Mouse (Mus musculus): ENCODE measurements at regions not wholly inside any gene's neighbourhood (a gene's known extent, or its start where the extent isn't known, plus 50 kb on each side); places are given as distances from the start of the nearest gene placed in this dataset.
A peak's percentile ranks its signal among the peaks of the same experiment; 100 is the strongest.

- Histone ChIP-seq H3K9ac (no peak overlapping the region), H3K4me2 (no peak overlapping the region), H3K27me3 (no peaks in the 10 kb centered on the region), H3K4me3 (no peak overlapping the region), H3K27ac (no peak overlapping the region), H3K9me3 (replicated peaks) (no peaks in the 10 kb centered on the region), H3K36me3 (ENCODE audit: poor library complexity, severe bottlenecking) (no peaks in the 10 kb centered on the region), H3K4me1 (0 out of 2 replicates have a peak, but pooled peaks cover 4% of the 10 kb centered on the region)
- 28% methylated on average over 3 of the region's 3 CpGs for WGBS
- ATAC-seq = peak; percentile 89
Observed at GRCm38 (mm10) chr11:38224300-38224699, 988.5 kb upstream of the Tenm2 start.

DNA sequence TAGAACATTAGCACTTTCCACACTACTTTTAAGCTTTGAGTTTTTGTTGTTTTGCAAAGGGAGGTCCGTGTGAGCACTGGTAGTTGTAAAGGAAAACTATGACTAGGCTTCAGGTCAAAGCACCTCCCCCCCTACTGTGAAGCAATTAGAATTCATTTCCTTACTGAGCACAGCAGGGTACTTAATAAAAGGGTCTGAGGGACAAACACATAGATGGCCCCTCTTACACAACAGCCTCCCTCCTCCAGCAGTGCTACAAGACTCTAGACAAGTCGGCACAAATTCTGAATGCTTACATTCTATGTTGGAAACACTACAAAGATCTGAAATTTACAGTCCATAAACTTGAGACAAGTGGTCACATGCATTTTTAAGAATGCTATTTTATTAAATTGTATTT is 967.6 kb upstream of the Tenm2 start:
- ATAC-seq = no peak
- H3K9me3 ChIP-seq (replicated peaks) = no peaks in the 10 kb centered on the region
- H3K27ac ChIP-seq = no peak overlapping the region
- 1% methylated on average over 2 of the region's 2 CpGs for WGBS
- no peak overlapping the region for H3K4me3 ChIP-seq
- no peak overlapping the region for H3K9ac ChIP-seq
- H3K4me2 ChIP-seq = no peak overlapping the region
- H3K36me3 ChIP-seq (ENCODE audit: poor library complexity, severe bottlenecking) = no peaks in the 10 kb centered on the region
- H3K27me3 ChIP-seq = no peaks in the 10 kb centered on the region
- 0 out of 2 replicates have a peak, but pooled peaks cover 2% of the 10 kb centered on the region for H3K4me1 ChIP-seq

DNA sequence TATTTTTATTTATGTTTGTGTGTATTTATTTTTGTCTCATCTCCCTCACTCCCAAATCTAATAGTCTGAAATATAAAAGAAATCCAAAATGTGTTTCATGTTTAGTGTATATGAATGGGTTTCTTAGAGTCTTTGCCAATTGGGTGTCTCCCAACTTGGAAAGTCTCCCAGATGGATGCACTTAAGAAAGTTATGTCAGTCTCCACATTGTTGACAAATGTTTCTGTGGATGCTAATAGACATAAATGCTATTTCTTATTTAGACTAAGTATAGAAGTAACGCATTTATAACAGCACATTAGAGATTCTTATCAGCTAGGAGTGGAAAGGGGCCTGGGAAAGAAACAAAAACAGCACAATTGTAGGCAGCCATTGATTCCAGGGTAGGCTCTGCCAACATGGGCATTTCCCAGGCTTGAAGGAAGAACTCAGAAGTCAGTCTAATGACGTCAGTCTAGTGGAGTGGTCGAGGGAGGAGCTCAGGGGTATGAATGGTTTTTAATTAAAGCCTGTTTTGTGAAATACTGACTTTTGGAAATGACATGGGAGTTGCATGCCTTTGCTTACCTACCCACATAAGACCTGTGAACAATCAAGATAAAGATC is 965.5 kb upstream of the Tenm2 start:
- Histone ChIP-seq H3K36me3 (ENCODE audit: poor library complexity, severe bottlenecking) (no peaks in the 10 kb centered on the region), H3K27me3 (no peaks in the 10 kb centered on the region), H3K4me3 (no peak overlapping the region), H3K4me1 (0 out of 2 replicates have a peak, but pooled peaks cover 2% of the 10 kb centered on the region), H3K9me3 (replicated peaks) (no peaks in the 10 kb centered on the region), H3K4me2 (no peak overlapping the region), H3K9ac (no peak overlapping the region), H3K27ac (no peak overlapping the region)
- peak; percentile 59; the same call in 1 of the 2 replicates for ATAC-seq
- WGBS = 61% methylated on average over 3 of the region's 3 CpGs

GRCm38 (mm10) chr11:38193719-38194118 is 958.0 kb upstream of the Tenm2 start:
- no peaks in the 10 kb centered on the region for H3K27me3 ChIP-seq
- peaks cover 14% of the 10 kb centered on the region for H3K4me1 ChIP-seq
- H3K9me3 ChIP-seq (replicated peaks) = no peaks in the 10 kb centered on the region
- no peak overlapping the region for H3K9ac ChIP-seq
- H3K27ac ChIP-seq = no peak overlapping the region
- ATAC-seq = peak; percentile 90
- H3K36me3 ChIP-seq (ENCODE audit: poor library complexity, severe bottlenecking) = no peaks in the 10 kb centered on the region
- H3K4me3 ChIP-seq = no peak overlapping the region
- H3K4me2 ChIP-seq = no peak overlapping the region
- WGBS = 34% methylated on average over 5 of the region's 5 CpGs

GRCm38 (mm10) chr11:38191895-38192547 is 956.3 kb upstream of the Tenm2 start:
- 42% methylated on average over 2 of the region's 2 CpGs for WGBS
- Histone ChIP-seq H3K27me3 (no peaks in the 10 kb centered on the region), H3K4me3 (no peak overlapping the region), H3K27ac (no peak overlapping the region), H3K4me2 (no peak overlapping the region), H3K9ac (no peak overlapping the region), H3K9me3 (replicated peaks) (no peaks in the 10 kb centered on the region), H3K36me3 (ENCODE audit: poor library complexity, severe bottlenecking) (no peaks in the 10 kb centered on the region), H3K4me1 (peaks cover 14% of the 10 kb centered on the region)
- peak; percentile 66; the same call in 1 of the 2 replicates for ATAC-seq

DNA sequence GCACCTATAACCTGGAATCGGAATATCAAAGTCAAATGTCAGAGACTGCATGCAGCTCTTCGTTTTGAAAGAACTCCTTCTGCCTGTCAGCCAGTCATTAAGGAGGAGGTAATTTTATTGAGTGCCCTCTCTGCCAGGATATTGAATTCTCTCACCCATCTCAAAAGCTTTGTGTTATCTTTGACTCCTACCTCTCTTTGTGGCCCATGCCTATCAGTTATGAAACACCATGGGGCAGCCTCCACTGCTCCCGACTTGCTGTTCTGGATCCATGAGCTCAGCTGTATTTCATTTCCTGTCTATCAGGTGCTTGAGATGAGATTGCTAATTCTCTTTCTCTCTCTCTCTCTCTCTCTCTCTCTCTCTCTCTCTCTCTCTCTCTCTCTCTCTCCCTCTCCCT is 955.7 kb upstream of the Tenm2 start:
- no peak for ATAC-seq

DNA sequence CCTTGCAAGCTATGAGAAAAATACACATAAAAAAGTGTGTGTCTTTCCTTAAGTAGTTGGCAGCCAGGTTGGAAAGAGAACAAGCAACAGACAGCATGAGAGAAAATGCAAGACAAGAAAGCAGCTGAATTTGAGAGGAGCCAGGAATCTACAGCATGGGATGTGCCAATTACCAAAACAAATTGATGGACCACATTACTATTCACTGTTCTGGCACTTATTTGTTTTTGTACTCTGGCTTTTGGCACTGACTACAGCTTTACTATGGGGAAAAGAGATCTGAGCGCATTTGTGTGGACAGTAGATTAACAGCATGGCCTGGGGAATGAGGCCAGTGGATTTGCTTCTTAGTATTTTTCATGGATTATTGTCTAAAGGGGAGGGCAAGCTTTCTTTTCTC is 935.0 kb upstream of the Tenm2 start:
- no peaks in the 10 kb centered on the region for H3K9me3 ChIP-seq (replicated peaks)
- H3K4me3 ChIP-seq = no peak overlapping the region
- H3K9ac ChIP-seq = no peak overlapping the region
- 0 out of 2 replicates have a peak, but pooled peaks cover 5% of the 10 kb centered on the region for H3K4me1 ChIP-seq
- no peak overlapping the region for H3K4me2 ChIP-seq
- no peak overlapping the region for H3K27ac ChIP-seq
- H3K36me3 ChIP-seq (ENCODE audit: poor library complexity, severe bottlenecking) = no peaks in the 10 kb centered on the region
- WGBS = 55% methylated on average over 1 of the region's 1 CpGs
- peak; percentile 83 for ATAC-seq
- H3K27me3 ChIP-seq = no peaks in the 10 kb centered on the region

More for the DNA sequence above, 955.7 kb upstream of the Tenm2 start:
- Histone ChIP-seq H3K4me1 (peaks cover 14% of the 10 kb centered on the region), H3K9ac (no peak overlapping the region), H3K36me3 (ENCODE audit: poor library complexity, severe bottlenecking) (no peaks in the 10 kb centered on the region), H3K27me3 (no peaks in the 10 kb centered on the region), H3K4me2 (no peak overlapping the region), H3K4me3 (no peak overlapping the region), H3K9me3 (replicated peaks) (no peaks in the 10 kb centered on the region), H3K27ac (no peak overlapping the region)
- WGBS = 62% methylated on average over 3 of the region's 3 CpGs

GRCm38 (mm10) chr11:38158310-38158709 is 922.5 kb upstream of the Tenm2 start:
- Histone ChIP-seq H3K27me3 (no peaks in the 10 kb centered on the region), H3K9me3 (replicated peaks) (no peaks in the 10 kb centered on the region), H3K4me1 (no peaks in the 10 kb centered on the region), H3K9ac (no peak overlapping the region), H3K36me3 (ENCODE audit: poor library complexity, severe bottlenecking) (no peaks in the 10 kb centered on the region), H3K4me2 (no peak overlapping the region), H3K27ac (no peak overlapping the region), H3K4me3 (no peak overlapping the region)
- ATAC-seq = no peak
- 94% methylated on average over 4 of the region's 4 CpGs for WGBS

- whole genome bisulfite sequencing = 71% methylated on average over 9 of the region's 9 CpGs
- Histone ChIP-seq H3K36me3 (ENCODE audit: poor library complexity, severe bottlenecking) (no peaks in the 10 kb centered on the region), H3K27ac (no peak overlapping the region), H3K9me3 (replicated peaks) (no peaks in the 10 kb centered on the region), H3K4me3 (no peak overlapping the region), H3K4me2 (no peak overlapping the region), H3K9ac (no peak overlapping the region), H3K4me1 (no peaks in the 10 kb centered on the region), H3K27me3 (no peaks in the 10 kb centered on the region)
- no peak for ATAC-seq
Observed at GRCm38 (mm10) chr11:38156944-38157343, 921.2 kb upstream of the Tenm2 start.

DNA sequence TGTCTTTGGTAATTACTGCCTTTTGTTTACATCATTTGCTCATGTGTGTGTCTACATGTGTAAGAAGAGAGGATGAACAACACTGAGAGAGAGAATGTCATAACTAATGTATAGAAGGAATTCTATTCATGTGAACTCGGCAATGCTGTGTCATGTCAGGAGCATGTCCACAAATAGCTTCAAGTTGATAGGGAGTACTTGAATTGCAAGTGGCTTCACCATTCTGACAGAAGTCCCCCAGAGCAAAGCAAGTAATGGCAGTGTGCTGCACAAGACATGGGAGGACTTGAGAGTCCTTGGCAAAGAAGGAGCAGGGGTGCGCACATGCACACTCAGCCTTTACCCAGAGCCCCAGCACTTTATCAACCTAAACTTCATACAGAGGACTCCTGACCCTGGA is 919.9 kb upstream of the Tenm2 start:
- Histone ChIP-seq H3K4me3 (no peak overlapping the region), H3K27me3 (no peaks in the 10 kb centered on the region), H3K4me2 (no peak overlapping the region), H3K36me3 (ENCODE audit: poor library complexity, severe bottlenecking) (no peaks in the 10 kb centered on the region), H3K4me1 (no peaks in the 10 kb centered on the region), H3K9me3 (replicated peaks) (no peaks in the 10 kb centered on the region), H3K9ac (no peak overlapping the region), H3K27ac (no peak overlapping the region)
- ATAC-seq = no peak
- WGBS = 87% methylated on average over 2 of the region's 2 CpGs

DNA sequence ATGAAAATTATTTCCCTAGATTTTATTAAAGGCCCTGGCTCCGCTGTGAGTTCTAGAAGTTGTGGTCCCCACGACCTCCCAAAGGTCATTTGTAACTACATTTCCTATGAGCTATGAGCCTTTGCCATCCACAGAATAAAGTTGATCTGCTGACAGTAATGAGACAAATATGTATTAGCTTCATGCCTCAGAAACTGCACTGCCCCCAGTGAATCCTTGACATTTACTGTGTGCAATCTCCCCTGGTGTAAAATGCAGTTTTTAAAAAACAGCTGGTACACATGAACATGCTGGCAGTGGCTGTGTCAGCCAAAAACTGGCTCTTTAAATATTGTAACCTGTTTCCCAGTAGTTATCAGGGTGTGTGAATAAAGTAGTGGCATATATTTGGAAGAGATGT is 907.7 kb upstream of the Tenm2 start:
- ATAC-seq = no peak
- Histone ChIP-seq H3K9ac (no peak overlapping the region), H3K4me1 (0 out of 2 replicates have a peak, but pooled peaks cover 3% of the 10 kb centered on the region), H3K9me3 (replicated peaks) (no peaks in the 10 kb centered on the region), H3K36me3 (ENCODE audit: poor library complexity, severe bottlenecking) (no peaks in the 10 kb centered on the region), H3K4me3 (no peak overlapping the region), H3K4me2 (no peak overlapping the region), H3K27ac (no peak overlapping the region), H3K27me3 (no peaks in the 10 kb centered on the region)
- 91% methylated on average over 2 of the region's 2 CpGs for WGBS

- Histone ChIP-seq H3K27me3 (no peaks in the 10 kb centered on the region), H3K36me3 (ENCODE audit: poor library complexity, severe bottlenecking) (no peaks in the 10 kb centered on the region), H3K4me1 (no peaks in the 10 kb centered on the region), H3K9ac (no peak overlapping the region), H3K4me2 (no peak overlapping the region), H3K27ac (no peak overlapping the region), H3K9me3 (replicated peaks) (no peaks in the 10 kb centered on the region), H3K4me3 (no peak overlapping the region)
- no peak for ATAC-seq
Observed at GRCm38 (mm10) chr11:38128851-38129250, 893.1 kb upstream of the Tenm2 start.

All from forebrain, embryonic 13.5 days (tissue).